Mouse (Mus musculus): ENCODE results near the gene Zfp598.

DNA sequence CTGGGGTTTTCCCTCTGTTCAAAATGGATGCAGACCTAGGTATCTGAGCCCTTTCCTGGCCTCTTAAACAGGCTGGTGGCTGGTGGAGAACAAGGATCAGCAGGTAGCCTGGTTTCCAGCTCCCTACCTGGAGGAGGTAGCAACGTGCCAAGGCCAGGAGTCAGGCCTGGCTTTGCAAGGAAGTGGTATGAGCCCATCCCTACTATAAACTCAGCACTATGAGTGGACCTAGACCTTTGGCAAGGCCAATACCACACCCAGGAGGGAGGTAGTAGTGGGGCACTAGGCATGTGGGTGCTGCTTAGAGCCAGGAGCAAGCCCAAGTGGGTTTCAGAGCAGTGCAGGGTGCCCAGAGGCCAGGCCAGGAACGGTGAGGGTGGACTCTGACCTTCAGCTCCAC lies 30.0 kb downstream of the Zfp598 start:
- no peak for TF ChIP-seq POLR2A (IDR thresholded peaks at IDR 0.05; ENCODE audit: insufficient read depth, low read length)
- no peak for TF ChIP-seq CTCF (IDR thresholded peaks at IDR 0.05; ENCODE audit: low read depth, low read length)

All from ES-Bruce4 (cell line).